Mouse (Mus musculus) spleen, embryonic (tissue): Measurements from ENCODE around the gene Slc25a21.

Experiments used
- CTCF ChIA-PET: fragments of 350-600 bp; sonication (Branson Sonifier 250); formaldehyde crosslinking; loops from one replicate; lab custom pipeline; 2022; lab: Charles Lee

Slc25a21 gene

GRCm38 (mm10) chr12:56691427-56692079 is 505.7 kb downstream of the Slc25a21 start, which contains the start of gene Pax9:
Gene Pax9 (plus strand): TSS chr12:56691767.
- CTCF ChIA-PET, result no interaction called here

DNA sequence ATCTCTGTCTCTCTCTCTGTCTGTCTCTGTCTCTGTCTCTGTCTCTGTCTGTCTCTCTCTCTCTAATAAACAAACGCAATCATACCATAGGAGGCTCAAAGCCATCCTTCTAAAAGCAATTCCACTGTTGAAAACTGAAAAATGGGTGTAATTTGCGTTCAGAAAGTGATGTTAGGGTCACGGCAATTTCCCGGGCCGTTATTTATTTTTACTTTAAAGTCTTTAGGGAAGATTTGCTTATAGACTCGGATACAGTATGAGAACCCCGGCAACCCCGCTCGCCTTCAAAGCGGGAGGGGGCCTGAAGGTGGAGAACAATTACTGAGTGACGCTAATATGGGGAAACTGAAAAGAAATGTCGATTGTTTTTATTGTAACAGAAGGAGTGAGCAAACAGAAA is 506.3 kb downstream of the Slc25a21 start:
- CTCF ChIA-PET, result interaction anchor here (0.5 kb wide), 1 partner anchor 494 kb away, joined by 3 read pairs; no protein-coding TSS in a partner anchor

GRCm38 (mm10) chr12:56690366-56690765 is 506.9 kb downstream of the Slc25a21 start:
- CTCF ChIA-PET, result interaction anchor here (0.5 kb wide), 1 partner anchor 495 kb away, joined by 3 read pairs; no protein-coding TSS in a partner anchor

DNA sequence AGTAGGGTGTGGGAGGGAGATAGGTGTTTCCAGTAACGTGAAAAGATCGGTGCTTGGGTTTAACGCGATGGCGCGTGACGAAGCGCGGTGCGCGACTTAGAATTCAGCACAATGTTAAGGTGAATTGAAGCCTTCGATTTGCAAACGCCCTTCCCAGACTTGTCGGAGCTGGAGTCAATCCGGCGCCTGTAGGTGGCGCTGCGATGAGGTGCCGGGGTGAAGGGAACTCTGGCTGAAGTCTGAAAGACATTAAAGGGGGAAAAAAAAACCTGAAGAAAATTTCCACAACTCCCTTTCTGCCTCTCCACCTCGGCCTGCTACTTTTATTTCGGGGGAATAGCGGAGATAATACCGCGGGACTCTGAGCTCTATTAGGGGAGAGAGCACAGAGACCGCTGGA is 507.5 kb downstream of the Slc25a21 start:
- CTCF ChIA-PET, result no interaction called here

GRCm38 (mm10) chr12:56689331-56689730 is 507.9 kb downstream of the Slc25a21 start:
- CTCF ChIA-PET, result no interaction called here

GRCm38 (mm10) chr12:56688920-56689319 is 508.4 kb downstream of the Slc25a21 start:
- CTCF ChIA-PET, result no interaction called here

DNA sequence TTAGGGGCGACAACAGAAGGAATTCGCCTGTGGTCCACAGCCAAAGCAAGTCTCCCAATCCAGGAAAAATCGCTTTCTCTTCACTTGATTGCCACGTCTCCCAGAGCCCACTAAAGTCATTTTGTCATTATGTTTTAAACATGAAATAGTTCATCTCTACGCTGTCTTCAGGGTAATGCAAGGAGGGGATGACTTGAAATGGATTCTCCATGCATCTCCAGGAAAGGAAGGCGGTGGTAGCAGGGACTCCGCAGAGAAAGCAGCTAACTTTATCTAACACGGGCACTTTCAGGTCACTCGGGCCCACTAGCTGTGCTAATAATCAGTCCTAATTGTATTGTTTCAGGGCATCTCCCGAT is 508.8 kb downstream of the Slc25a21 start:
- CTCF ChIA-PET, result no interaction called here

DNA sequence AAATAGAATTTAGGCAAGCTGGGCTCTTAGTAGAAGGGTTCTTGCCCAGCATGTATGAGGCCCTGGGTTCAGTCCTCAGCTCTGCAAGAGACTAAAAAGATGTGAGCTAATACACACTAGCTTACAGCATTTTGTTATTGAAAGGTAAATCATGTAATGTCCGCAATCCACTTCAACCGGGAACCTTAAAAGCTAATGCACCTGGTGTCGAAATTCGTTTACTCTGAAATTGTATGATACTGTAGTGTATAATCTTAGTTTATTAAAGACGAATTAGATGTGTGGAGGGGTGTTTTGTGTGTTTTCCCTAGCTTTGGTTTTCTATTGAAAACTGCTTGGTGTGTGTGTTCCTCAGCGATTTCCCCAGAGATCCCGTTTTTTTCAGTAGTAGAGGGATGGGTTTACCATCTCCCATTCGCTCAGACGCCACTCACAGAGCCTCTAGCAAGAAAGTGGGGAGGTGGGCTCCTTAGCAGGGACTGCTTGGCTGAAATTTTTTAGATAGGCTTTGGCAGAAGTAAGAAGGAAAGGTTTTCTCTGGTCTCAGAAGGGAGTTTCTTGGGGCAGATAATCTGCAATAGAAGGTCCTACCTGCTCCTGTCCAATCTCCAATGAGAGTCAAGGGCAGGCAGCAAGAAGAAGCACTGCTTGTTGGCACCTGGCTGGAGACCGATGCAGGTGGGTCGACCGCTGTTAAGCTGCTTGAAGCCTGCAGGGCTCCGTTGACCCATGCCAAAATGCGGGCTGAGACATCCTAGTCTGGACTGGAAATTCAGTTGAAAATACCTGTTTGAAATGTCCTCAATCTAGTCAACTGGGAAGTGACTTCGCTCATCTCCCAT is 509.4 kb downstream of the Slc25a21 start:
- CTCF ChIA-PET, result no interaction called here

DNA sequence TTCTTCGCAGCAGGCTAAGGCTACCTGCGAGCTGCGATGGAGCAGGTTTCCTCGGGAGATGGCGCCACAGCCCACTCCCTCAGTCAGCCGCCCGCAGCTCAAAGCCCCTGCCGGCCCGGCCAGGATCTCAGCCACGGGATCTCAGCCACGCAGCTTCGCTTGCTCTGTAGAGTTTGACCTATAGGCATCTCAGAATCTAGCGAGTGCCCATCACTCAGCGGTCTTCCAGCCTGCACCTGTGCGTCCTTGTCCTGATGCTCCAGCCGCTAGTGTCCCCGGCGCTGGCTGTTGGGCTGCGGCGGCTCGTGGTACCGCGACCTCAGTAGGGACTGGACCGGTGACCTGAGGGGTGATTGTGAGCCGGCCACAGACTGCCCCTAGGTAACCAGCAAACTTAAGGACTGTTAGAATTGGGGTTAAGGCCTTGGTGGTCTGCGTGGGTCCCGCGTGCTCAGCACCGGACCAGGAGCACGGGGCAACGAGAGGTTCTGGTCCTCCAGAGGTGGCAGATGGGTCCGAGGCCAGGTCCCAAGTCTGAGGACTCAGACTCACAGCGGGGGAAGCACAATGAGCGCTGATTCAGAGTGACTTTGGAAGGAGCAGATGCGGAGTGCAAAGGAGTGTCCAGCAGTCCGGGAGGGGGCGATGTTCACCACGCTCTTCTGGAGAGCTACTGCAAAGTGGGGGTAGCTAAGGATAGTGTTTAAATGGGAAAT is 516.0 kb downstream of the Slc25a21 start:
- CTCF ChIA-PET, result no interaction called here

- CTCF ChIA-PET, result no interaction called here
Observed at GRCm38 (mm10) chr12:56677620-56678019, 519.7 kb downstream of the Slc25a21 start.

GRCm38 (mm10) chr12:56674726-56675125 is 522.5 kb downstream of the Slc25a21 start:
- CTCF ChIA-PET, result no interaction called here

GRCm38 (mm10) chr12:56670795-56671194 is 526.5 kb downstream of the Slc25a21 start:
- CTCF ChIA-PET, result no interaction called here

GRCm38 (mm10) chr12:56669451-56670122 is 527.7 kb downstream of the Slc25a21 start:
- CTCF ChIA-PET, result no interaction called here
